Mouse (Mus musculus): ENCODE results near the gene Golga4.

DNA sequence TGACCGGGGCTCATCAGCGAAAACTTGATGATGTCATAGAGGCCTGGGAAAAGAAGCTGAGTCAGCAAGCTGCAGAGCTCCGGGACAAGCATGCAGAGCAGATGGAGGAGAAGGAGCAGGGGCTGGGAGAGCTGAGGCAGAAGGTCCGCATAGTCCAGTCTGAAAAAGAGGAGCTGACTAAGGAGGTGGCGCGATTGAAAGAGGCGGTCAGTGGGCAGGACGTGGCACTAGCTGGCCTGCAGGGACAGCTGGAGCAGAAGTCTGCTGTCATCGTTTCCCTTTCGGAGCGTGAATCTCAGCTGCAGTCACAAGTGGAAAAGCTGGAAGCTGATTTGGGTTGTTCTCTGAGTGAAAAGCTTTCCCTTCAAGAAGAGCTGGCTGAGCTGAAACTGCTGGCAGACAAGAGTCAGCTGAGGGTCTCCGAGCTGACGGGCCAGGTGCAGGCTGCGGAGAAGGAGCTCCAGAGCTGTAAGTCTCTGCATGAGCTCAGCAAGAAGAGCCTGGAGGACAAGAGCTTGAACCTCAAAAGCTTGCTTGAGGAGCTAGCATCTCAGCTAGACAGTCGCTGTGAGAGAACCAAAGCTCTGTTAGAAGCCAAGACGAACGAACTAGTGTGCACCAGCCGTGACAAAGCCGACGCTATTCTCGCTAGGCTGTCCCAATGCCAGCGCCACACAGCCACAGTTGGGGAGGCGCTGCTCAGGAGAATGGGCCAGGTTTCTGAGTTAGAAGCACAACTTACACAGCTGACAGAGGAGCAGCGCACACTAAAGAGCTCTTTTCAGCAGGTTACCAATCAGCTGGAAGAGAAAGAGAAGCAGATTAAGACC is 51.1 kb downstream of the Golga4 start:
- no peak for TF ChIP-seq POLR2A (IDR thresholded peaks at IDR 0.05; ENCODE audit: control insufficient read depth, extremely low read depth, insufficient read depth, low read length, poor library complexity)
- TF ChIP-seq CTCF (IDR thresholded peaks at IDR 0.05; ENCODE audit: borderline replicate concordance, control insufficient read depth, extremely low read depth, insufficient read depth, low read length, poor library complexity), result no peak
